Mouse (Mus musculus) left cerebral cortex, postnatal 10 days (tissue): ENCODE results near the gene Prkag2. TPM values are rescaled to one million over a fixed set of nuclear protein-coding genes. Genes with fewer than 3 reads are reported as not detected.

Source experiments
- DNase-seq, 2 experiments: peaks; one replicate each; pipeline ENCODE4 v3.0.0; 2021 to 2022; ENCODE audit warnings: low spot score in 2 of 2, mixed read lengths in 1 of 2; ENCODE audit errors: extremely low spot score in 1 of 2
- intact Hi-C: fragments of 180-260 bp; cut with DNase I; formaldehyde crosslinking; loops from one replicate; pipeline ENCODE4 v1.15.1; 2025
- total RNA-seq, 2 experiments: library from RNA; stranded (reverse); gene quantifications; 2 replicates each; pipeline ENCODE4 v1.2.3; 2021

The Prkag2 gene
- total RNA-seq, 2 experiments from 2014 or later = 125 to 129 TPM

GRCm38 (mm10) chr5:25058853-25059741 is 41.3 kb downstream of the Prkag2 start:
- peak in 1 of 2 experiments; percentile 40 for DNase-seq
- intact Hi-C loops = no loop called here

GRCm38 (mm10) chr5:25058417-25058816 is 42.0 kb downstream of the Prkag2 start:
- intact Hi-C loops = no loop called here
- no peak for DNase-seq

- no peak for DNase-seq
- intact Hi-C loops = no loop called here
Measured at GRCm38 (mm10) chr5:25055288-25055687, 45.2 kb downstream of the Prkag2 start.

GRCm38 (mm10) chr5:25053971-25054658 is 46.3 kb downstream of the Prkag2 start:
- DNase-seq = peak in 1 of 2 experiments; percentile 48
- intact Hi-C loops = no loop called here

- no peak for DNase-seq
Measured at GRCm38 (mm10) chr5:25050827-25051226, 49.6 kb downstream of the Prkag2 start.

GRCm38 (mm10) chr5:25047670-25048069 is 52.8 kb downstream of the Prkag2 start:
- no peak for DNase-seq
- intact Hi-C loops = no loop called here

More at GRCm38 (mm10) chr5:25050827-25051226, 49.6 kb downstream of the Prkag2 start:
- intact Hi-C loops = no loop called here

GRCm38 (mm10) chr5:25046762-25047161 is 53.7 kb downstream of the Prkag2 start:
- intact Hi-C loops = no loop called here
- DNase-seq = no peak

GRCm38 (mm10) chr5:25044007-25044406 is 56.4 kb downstream of the Prkag2 start:
- DNase-seq = no peak
- intact Hi-C loops = no loop called here

- DNase-seq = no peak
- intact Hi-C loops = no loop called here
Measured at GRCm38 (mm10) chr5:25041947-25042346, 58.5 kb downstream of the Prkag2 start.

- intact Hi-C loops = no loop called here
- DNase-seq = peak in 1 of 2 experiments; percentile 76
Measured at GRCm38 (mm10) chr5:25041307-25041706, 59.1 kb downstream of the Prkag2 start.

- intact Hi-C loops = no loop called here
- DNase-seq = no peak
Measured at GRCm38 (mm10) chr5:25040903-25041302, 59.5 kb downstream of the Prkag2 start.

- no peak for DNase-seq
- intact Hi-C loops = no loop called here
Measured at GRCm38 (mm10) chr5:25038827-25039226, 61.6 kb downstream of the Prkag2 start.

- intact Hi-C loops = no loop called here
- DNase-seq = no peak
Measured at GRCm38 (mm10) chr5:25035391-25035790, 65.1 kb downstream of the Prkag2 start.

GRCm38 (mm10) chr5:25031456-25031856 is 69.0 kb downstream of the Prkag2 start:
- intact Hi-C loops = no loop called here
- peak in 1 of 2 experiments; percentile 45 for DNase-seq

- no peak for DNase-seq
- intact Hi-C loops = no loop called here
Measured at GRCm38 (mm10) chr5:25031037-25031436, 69.4 kb downstream of the Prkag2 start.

GRCm38 (mm10) chr5:25030276-25030681 is 70.2 kb downstream of the Prkag2 start:
- intact Hi-C loops = no loop called here
- no peak for DNase-seq

- intact Hi-C loops = loop anchor here (5.0 kb wide), 1 partner anchor 55 kb away; no protein-coding TSS in a partner anchor
- no peak for DNase-seq
Measured at GRCm38 (mm10) chr5:25027673-25028072, 72.8 kb downstream of the Prkag2 start.

GRCm38 (mm10) chr5:25025309-25026019 is 75.0 kb downstream of the Prkag2 start:
- peak in 1 of 2 experiments; percentile 56 for DNase-seq
- intact Hi-C loops = loop anchor here (5.0 kb wide), 1 partner anchor 57 kb away; no protein-coding TSS in a partner anchor

- intact Hi-C loops = no loop called here
- DNase-seq = no peak
Measured at GRCm38 (mm10) chr5:25022904-25023303, 77.5 kb downstream of the Prkag2 start.
